Mouse (Mus musculus): ENCODE results near the gene Ankrd9. TPM values are rescaled to one million over a fixed set of nuclear protein-coding genes. Genes with fewer than 3 reads are reported as not detected.

Gene Ankrd9
- polyA plus RNA-seq, 1 experiment from 2014 or later = 32.9 TPM

DNA sequence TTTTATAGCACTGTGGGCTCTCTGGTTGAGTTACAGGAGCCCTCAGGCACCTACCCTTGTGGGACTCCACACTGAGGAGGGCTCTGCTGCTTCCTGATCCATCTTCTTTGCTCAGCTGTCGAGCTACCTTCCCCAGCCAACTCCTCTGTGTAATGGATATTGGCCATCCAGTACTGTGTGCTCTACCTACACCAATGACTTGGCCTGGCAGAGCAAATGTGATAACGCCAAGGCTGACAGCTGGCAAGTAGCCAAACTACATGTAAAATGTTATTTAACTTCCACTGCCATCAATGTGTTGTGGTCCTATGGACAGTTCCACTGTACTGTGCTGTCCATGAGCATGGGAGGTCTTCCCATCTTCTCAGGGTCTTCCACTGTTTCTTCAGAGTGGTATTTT, 16.9 kb downstream of the Ankrd9 start:
- Histone ChIP-seq H3K4me1 (replicated peaks; ENCODE audit: control insufficient read depth, insufficient read depth, low read length) (peaks cover 17% of the 10 kb centered on the region), H3K36me3 (ENCODE audit: control insufficient read depth, insufficient read depth, low read length) (no peaks in the 10 kb centered on the region), H3K4me3 (ENCODE audit: low read depth, low read length) (no peak overlapping the region), H3K27me3 (replicated peaks; ENCODE audit: control insufficient read depth, insufficient read depth, low read length) (no peaks in the 10 kb centered on the region), H3K9ac (ENCODE audit: low read depth, low read length) (no peak overlapping the region), H3K9me3 (ENCODE audit: control insufficient read depth, low read length) (no peaks in the 10 kb centered on the region), H3K4me2 (no peak overlapping the region), H3K27ac (ENCODE audit: low read depth, low read length) (no peak overlapping the region)
- 89% methylated on average over 2 of the region's 2 CpGs for WGBS
- DNase-seq (ENCODE audit: low spot score) (no peak), ATAC-seq (replicated peaks; ENCODE audit: low FRiP score) (no peak)

- Histone ChIP-seq H3K9me3 (ENCODE audit: control insufficient read depth, low read length) (no peaks in the 10 kb centered on the region), H3K9ac (ENCODE audit: low read depth, low read length) (no peak overlapping the region), H3K4me2 (no peak overlapping the region), H3K4me3 (ENCODE audit: low read depth, low read length) (no peak overlapping the region), H3K36me3 (ENCODE audit: control insufficient read depth, insufficient read depth, low read length) (0 out of 2 replicates have a peak, but pooled peaks cover 2% of the 10 kb centered on the region), H3K4me1 (replicated peaks; ENCODE audit: control insufficient read depth, insufficient read depth, low read length) (peaks cover 12% of the 10 kb centered on the region), H3K27ac (ENCODE audit: low read depth, low read length) (peak overlapping the region; percentile 25; the same call in 1 of the 2 replicates), H3K27me3 (replicated peaks; ENCODE audit: control insufficient read depth, insufficient read depth, low read length) (no peaks in the 10 kb centered on the region)
- ATAC-seq (replicated peaks; ENCODE audit: low FRiP score) (no peak), DNase-seq (ENCODE audit: low spot score) (no peak)
- 80% methylated on average over 4 of the region's 4 CpGs for WGBS
Observed at GRCm38 (mm10) chr12:110954351-110954991, 24.4 kb downstream of the Ankrd9 start.

DNA sequence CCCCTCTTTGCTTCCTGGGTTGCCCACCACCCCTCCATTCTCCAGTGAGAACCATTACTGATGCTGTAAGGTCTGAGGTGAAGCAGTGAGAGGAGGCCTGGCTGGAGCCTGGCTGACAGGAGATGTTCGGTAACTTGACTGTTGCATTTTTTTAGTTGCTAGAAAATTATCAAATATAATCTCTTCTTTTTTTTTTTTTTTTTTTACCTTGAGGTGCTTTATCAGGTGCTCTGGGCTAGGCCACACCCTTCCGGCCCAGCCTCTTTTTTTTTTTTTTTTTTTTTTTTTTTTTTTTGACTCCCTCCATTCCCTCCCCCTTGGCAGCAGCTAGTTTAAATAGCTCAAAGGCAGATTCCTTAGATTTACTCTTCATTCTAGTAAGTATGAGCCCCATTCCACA, 24.9 kb downstream of the Ankrd9 start:
- no peak; the same call in 1 of the 2 replicates for ATAC-seq (replicated peaks; ENCODE audit: low FRiP score)
- H3K27me3 ChIP-seq (replicated peaks; ENCODE audit: control insufficient read depth, insufficient read depth, low read length) = no peaks in the 10 kb centered on the region
- no peak overlapping the region for H3K4me3 ChIP-seq (ENCODE audit: low read depth, low read length)
- no peak overlapping the region; the same call in 1 of the 2 replicates for H3K4me2 ChIP-seq
- DNase-seq (ENCODE audit: low spot score) = no peak
- H3K27ac ChIP-seq (ENCODE audit: low read depth, low read length) = 0 out of 2 replicates have a peak overlapping the region, but pooled peaks have one; percentile 25
- H3K9me3 ChIP-seq (ENCODE audit: control insufficient read depth, low read length) = no peaks in the 10 kb centered on the region
- peaks cover 12% of the 10 kb centered on the region for H3K4me1 ChIP-seq (replicated peaks; ENCODE audit: control insufficient read depth, insufficient read depth, low read length)
- 69% methylated on average over 2 of the region's 2 CpGs for WGBS
- 0 out of 2 replicates have a peak overlapping the region, but pooled peaks have one; percentile 5 for H3K9ac ChIP-seq (ENCODE audit: low read depth, low read length)
- H3K36me3 ChIP-seq (ENCODE audit: control insufficient read depth, insufficient read depth, low read length) = peaks cover 3% of the 10 kb centered on the region; the same call in 1 of the 2 replicates

- Histone ChIP-seq H3K36me3 (ENCODE audit: control insufficient read depth, insufficient read depth, low read length) (peaks cover 7% of the 10 kb centered on the region; the same call in 1 of the 2 replicates), H3K9ac (ENCODE audit: low read depth, low read length) (0 out of 2 replicates have a peak overlapping the region, but pooled peaks have one; percentile 5), H3K4me2 (no peak overlapping the region), H3K27me3 (replicated peaks; ENCODE audit: control insufficient read depth, insufficient read depth, low read length) (no peaks in the 10 kb centered on the region), H3K4me1 (replicated peaks; ENCODE audit: control insufficient read depth, insufficient read depth, low read length) (peaks cover 12% of the 10 kb centered on the region), H3K9me3 (ENCODE audit: control insufficient read depth, low read length) (no peaks in the 10 kb centered on the region), H3K27ac (ENCODE audit: low read depth, low read length) (no peak overlapping the region), H3K4me3 (ENCODE audit: low read depth, low read length) (no peak overlapping the region)
- ATAC-seq (replicated peaks; ENCODE audit: low FRiP score) (peak; percentile 59; the same call in 1 of the 2 replicates), DNase-seq (ENCODE audit: low spot score) (no peak)
- WGBS = 78% methylated on average over 3 of the region's 3 CpGs
Observed at GRCm38 (mm10) chr12:110953443-110953842, 25.4 kb downstream of the Ankrd9 start.

GRCm38 (mm10) chr12:110952628-110953385, 26.0 kb downstream of the Ankrd9 start:
- Histone ChIP-seq H3K4me3 (ENCODE audit: low read depth, low read length) (no peak overlapping the region), H3K9ac (ENCODE audit: low read depth, low read length) (no peak overlapping the region), H3K36me3 (ENCODE audit: control insufficient read depth, insufficient read depth, low read length) (peaks cover 7% of the 10 kb centered on the region; the same call in 1 of the 2 replicates), H3K4me2 (no peak overlapping the region), H3K4me1 (replicated peaks; ENCODE audit: control insufficient read depth, insufficient read depth, low read length) (peaks cover 12% of the 10 kb centered on the region), H3K27me3 (replicated peaks; ENCODE audit: control insufficient read depth, insufficient read depth, low read length) (no peaks in the 10 kb centered on the region), H3K27ac (ENCODE audit: low read depth, low read length) (no peak overlapping the region), H3K9me3 (ENCODE audit: control insufficient read depth, low read length) (no peaks in the 10 kb centered on the region)
- DNase-seq (ENCODE audit: low spot score) = no peak
- ATAC-seq (replicated peaks; ENCODE audit: low FRiP score) = no peak
- WGBS = 81% methylated on average over 6 of the region's 6 CpGs

DNA sequence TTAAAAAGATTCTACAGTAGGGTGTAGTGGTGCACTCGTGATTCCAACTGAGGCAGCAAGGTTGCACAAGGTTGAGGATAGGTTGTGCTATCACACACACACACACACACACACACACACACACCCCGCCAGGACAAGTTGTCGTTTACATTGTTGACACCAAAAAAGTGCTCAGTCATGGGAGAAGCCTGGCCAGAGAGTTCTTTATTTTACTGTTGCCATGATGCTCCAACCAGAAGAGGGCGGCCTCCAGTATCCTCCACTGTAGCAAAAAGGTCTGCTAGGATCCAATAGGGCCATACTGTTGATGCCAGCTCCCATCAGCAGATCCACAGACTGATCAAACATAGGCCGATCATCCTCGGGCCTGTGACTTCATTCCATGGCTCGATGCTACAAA, 27.6 kb downstream of the Ankrd9 start:
- no peak overlapping the region for H3K4me3 ChIP-seq (ENCODE audit: low read depth, low read length)
- H3K27me3 ChIP-seq (replicated peaks; ENCODE audit: control insufficient read depth, insufficient read depth, low read length) = no peaks in the 10 kb centered on the region
- H3K36me3 ChIP-seq (ENCODE audit: control insufficient read depth, insufficient read depth, low read length) = peaks cover 6% of the 10 kb centered on the region; the same call in 1 of the 2 replicates
- peaks cover 12% of the 10 kb centered on the region for H3K4me1 ChIP-seq (replicated peaks; ENCODE audit: control insufficient read depth, insufficient read depth, low read length)
- DNase-seq (ENCODE audit: low spot score) (no peak), ATAC-seq (replicated peaks; ENCODE audit: low FRiP score) (peak; percentile 70)
- H3K9ac ChIP-seq (ENCODE audit: low read depth, low read length) = no peak overlapping the region
- 73% methylated on average over 7 of the region's 7 CpGs for WGBS
- H3K4me2 ChIP-seq = no peak overlapping the region
- H3K27ac ChIP-seq (ENCODE audit: low read depth, low read length) = peak overlapping the region; percentile 21; the same call in 1 of the 2 replicates
- no peaks in the 10 kb centered on the region for H3K9me3 ChIP-seq (ENCODE audit: control insufficient read depth, low read length)

DNA sequence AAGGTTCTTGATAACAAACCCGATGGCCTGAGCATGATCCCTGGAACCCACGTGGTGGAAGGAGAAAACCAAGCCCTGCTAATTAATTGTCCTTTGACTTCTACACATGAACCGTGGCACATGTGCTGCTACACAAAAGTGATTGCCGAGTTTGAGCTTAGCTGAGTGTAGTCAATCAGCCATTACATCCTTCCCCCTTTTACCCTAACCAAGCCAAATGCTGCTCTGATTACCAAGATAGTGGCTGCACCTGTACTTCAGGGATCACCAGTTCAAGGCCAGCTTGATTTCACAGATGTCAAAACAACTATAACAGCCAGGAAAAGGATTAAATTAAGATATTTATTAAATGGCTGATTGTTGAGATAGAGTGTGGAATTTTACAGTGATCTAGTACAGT, 28.7 kb downstream of the Ankrd9 start:
- no peak overlapping the region for H3K9ac ChIP-seq (ENCODE audit: low read depth, low read length)
- no peak overlapping the region for H3K4me2 ChIP-seq
- 88% methylated on average over 4 of the region's 4 CpGs for WGBS
- H3K27me3 ChIP-seq (replicated peaks; ENCODE audit: control insufficient read depth, insufficient read depth, low read length) = no peaks in the 10 kb centered on the region
- DNase-seq (ENCODE audit: low spot score) = no peak
- no peak for ATAC-seq (replicated peaks; ENCODE audit: low FRiP score)
- H3K36me3 ChIP-seq (ENCODE audit: control insufficient read depth, insufficient read depth, low read length) = peaks cover 5% of the 10 kb centered on the region; the same call in 1 of the 2 replicates
- peaks cover 12% of the 10 kb centered on the region for H3K4me1 ChIP-seq (replicated peaks; ENCODE audit: control insufficient read depth, insufficient read depth, low read length)
- H3K4me3 ChIP-seq (ENCODE audit: low read depth, low read length) = no peak overlapping the region
- no peaks in the 10 kb centered on the region for H3K9me3 ChIP-seq (ENCODE audit: control insufficient read depth, low read length)
- no peak overlapping the region for H3K27ac ChIP-seq (ENCODE audit: low read depth, low read length)

- Histone ChIP-seq H3K36me3 (ENCODE audit: control insufficient read depth, insufficient read depth, low read length) (peaks cover 7% of the 10 kb centered on the region; the same call in 1 of the 2 replicates), H3K4me1 (replicated peaks; ENCODE audit: control insufficient read depth, insufficient read depth, low read length) (peaks cover 9% of the 10 kb centered on the region), H3K4me3 (ENCODE audit: low read depth, low read length) (no peak overlapping the region), H3K27me3 (replicated peaks; ENCODE audit: control insufficient read depth, insufficient read depth, low read length) (no peaks in the 10 kb centered on the region), H3K9ac (ENCODE audit: low read depth, low read length) (no peak overlapping the region), H3K4me2 (no peak overlapping the region), H3K9me3 (ENCODE audit: control insufficient read depth, low read length) (no peaks in the 10 kb centered on the region), H3K27ac (ENCODE audit: low read depth, low read length) (no peak overlapping the region)
- WGBS = 72% methylated on average over 1 of the region's 1 CpGs
- ATAC-seq (replicated peaks; ENCODE audit: low FRiP score) = no peak
- no peak for DNase-seq (ENCODE audit: low spot score)
Observed at GRCm38 (mm10) chr12:110949410-110949809, 29.4 kb downstream of the Ankrd9 start.
